Mouse (Mus musculus) inflammation-experienced regulatory T-cells, adult 6 months (primary cell): ENCODE results near the gene Shbg. TPM values are rescaled to one million over a fixed set of nuclear protein-coding genes. Genes with fewer than 3 reads are reported as not detected.
"Not testable (repeated sequence)": the region's sequence is repeated elsewhere in the genome, so short reads cannot be mapped to it uniquely, and the experiment has no call there.

Experiments
- ATAC-seq: one replicate; pipeline ENCODE4 v1.8.0; 2017
- polyA plus RNA-seq, 3 experiments: library from polyadenylated mRNA; unstranded; fragments of 100-300 nt; shearing (Covaris generic); gene quantifications; one replicate each; pipeline ENCODE4 v1.2.1; 2017

The Shbg gene
- polyA plus RNA-seq, 3 experiments from 2014 or later, result 0.40 TPM; not detected in 2

DNA sequence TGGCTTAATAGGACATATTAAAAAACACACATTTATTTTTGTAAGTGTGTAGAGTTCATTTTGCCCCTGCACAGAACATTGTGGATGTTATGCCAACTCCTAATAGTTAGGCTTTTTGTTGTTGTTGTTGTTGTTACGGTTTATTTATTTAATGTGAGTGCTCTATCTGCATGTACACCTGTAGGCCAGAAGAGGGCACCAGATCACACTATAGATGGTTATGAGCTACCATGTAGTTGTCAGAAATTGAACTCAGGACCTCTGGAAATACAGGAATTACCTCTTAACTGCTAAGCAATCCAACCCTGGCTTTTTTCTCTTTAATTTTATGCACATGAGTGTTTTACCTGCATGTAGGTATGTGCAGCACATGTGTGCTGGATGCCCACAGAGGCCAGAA, 12.1 kb upstream of the Shbg start:
- no peak for ATAC-seq

DNA sequence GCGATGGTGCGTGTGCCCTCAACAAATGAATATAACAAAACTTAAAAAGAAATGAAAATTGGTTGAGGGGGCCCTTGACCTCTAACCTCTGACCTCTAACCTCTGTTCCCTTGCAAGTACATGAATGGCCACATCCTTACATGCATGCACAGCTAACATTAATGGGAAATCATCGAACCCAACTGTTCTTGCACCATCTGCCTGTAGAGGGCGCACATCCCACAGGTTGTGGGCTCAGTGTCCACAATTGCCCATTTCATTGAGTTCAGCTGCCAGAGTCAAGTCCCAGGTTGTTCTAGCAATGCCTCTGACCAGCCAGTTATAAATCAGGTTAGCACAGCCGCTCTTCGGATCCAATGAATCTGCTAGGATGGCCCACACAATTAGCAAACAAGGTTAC, 10.6 kb upstream of the Shbg start:
- no peak for ATAC-seq

DNA sequence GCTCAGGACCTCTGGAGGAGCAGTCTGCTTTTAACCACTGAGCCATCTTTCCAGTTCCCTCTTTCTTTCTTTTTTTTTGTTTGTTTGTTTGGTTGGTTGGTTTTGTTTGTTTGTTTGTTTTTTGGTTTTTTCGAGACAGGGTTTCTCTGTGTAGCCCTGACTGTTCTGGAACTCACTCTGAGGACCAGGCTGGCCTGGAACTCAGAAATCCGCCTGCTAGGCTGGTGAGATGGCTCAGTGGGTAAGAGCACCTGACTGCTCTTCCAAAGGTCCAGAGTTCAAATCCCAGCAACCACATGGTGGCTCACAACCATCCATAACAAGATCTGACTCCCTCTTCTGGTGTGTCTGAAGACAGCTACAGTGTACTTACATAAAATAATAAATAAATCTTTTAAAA, 6.6 kb upstream of the Shbg start:
- not testable (repeated sequence) for ATAC-seq

DNA sequence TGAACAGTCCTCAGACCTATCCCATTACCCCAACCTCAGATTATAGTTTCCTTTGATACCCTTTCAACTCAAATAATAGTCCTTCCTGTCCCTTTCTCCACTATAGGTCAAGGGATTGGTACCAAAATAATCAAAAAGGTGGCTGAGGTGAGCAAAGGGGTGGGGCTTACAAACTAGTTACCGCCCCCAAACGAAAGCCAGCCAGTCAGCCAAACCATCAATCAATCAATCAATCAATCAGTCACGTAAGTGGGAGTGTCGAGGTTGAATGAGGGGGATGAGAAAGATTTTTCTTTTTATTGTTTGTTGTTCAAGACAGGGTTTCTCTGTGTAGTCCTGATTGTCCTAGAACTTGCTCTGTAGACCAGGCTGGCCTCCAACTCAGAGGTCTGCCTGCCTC, 5.3 kb upstream of the Shbg start:
- ATAC-seq, result no peak

DNA sequence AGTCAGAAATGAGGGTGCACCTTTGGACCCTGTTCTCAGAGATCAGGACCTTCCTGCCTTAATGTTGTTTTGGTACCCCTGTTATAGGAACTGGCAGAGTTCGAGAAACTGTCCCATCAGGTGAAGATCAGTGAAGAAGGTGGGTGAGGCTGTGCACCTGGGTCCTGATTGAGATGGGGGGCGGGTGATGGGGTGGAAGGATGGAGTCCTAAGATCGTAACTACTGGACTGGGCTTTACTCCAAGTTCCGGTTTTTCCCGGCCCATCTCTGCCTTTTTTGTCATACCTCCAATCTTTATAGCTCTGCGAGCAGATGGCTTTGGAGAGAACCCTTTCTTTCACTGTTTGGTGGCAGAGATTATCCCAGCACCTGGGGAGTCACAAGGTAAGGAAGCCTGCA, 4.7 kb upstream of the Shbg start:
- no peak for ATAC-seq

DNA sequence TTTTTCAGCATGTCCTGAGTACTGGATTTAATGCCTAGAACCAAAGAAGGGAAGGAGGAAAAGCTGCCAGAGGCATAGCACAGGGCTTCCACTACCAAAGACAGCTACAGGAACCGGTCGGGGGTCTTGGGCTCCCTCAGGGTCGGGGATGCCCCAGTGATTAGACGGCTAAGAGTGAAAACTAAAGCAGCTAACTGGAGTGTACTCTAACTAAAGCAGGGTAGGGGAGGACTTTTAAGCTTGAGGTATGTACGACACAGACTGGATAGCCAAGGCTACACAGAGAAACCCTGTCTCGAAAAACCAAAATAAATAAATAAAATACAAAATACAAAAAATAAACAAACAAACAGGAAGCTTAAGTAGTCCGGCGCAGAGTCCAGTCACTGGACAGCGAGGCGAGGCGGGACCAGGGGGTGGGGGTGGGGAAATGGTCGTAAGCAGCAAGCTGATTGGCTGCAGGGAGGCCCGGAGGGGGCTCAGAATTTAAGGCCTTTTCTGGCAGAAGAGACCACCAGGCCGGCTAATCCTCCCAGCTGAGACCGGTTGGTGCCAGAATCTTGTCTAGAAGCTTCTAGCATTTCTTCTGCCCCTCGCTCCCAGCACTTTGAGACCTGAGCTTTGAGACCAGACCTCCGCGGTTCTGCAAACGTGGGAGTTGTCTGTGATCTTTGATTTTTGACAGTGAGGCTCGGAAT, 4.0 kb upstream of the Shbg start, which contains the start of gene Sat2:
Gene Sat2, plus strand, starts transcription at position 454 of the 698 bp plus-strand sequence.
- ATAC-seq, result no peak

DNA sequence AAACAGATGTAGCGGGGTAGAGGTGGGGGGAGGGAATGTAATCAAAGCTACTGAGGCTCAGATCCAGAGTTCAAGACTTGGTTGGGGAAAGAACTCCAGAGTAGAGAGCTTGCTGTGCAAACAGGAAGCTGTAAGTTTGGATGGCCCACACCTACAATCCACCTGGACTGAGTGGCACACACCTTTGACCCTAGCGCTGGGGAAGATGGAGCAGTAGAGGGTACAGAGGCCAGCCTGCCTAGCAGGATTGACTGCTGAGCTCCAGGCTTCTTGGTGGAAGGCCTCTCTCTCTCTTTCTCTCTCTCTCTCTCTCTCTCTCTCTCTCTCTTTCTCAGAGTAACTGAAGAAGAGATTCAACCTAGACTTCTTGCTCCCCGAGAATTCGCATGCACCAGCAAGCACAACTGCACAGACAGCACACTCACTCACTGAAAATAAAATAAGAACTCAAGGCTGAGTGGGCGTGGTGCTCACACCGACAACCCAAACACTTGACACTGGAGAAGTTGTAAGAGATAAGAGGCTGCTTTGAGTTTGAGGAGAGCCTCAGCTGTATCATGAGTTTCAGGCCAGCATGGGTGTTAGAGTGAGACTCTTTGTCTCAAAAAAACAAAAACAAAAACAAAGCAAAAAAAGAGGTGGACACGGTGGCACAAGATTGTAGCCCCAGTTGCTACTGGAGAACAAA, 2.8 kb upstream of the Shbg start:
- ATAC-seq, result no peak

DNA sequence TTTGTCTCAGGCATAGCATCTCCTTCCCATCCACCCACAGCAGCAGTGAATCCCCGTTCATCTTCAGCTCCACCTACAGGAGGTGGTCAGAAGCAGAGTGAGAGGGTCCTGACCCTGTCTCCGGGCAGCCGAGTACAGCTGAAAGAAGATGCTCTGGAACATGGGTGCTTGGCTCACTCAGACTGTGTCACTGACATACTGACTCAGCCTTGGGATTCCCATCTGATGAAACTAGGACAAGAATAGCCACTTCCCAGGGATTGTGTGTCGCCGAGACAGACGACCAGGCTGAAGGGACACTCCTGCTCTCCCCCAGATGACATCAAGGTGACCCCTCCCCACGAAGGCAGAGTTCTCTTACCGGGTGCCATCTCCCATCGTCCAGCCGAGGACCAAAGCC, 924 bp downstream of the Shbg start:
- ATAC-seq, result no peak

DNA sequence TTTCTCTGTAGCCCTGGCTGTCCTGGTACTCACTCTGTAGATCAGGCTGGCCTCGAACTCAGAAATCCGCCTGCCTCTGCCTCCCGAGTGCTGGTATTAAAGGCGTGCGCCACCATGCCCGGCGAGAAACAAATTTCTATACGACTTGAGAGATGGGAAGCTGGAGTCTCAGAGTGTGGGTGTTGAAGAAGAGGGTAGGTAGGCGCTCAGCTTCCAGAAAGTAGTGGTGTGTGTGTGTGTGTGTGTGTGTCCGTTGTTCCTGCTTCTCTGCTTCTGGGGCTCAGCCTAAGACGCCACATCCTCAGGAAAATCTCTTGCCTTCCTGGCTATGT, 3.5 kb downstream of the Shbg start:
- not testable (repeated sequence) for ATAC-seq

DNA sequence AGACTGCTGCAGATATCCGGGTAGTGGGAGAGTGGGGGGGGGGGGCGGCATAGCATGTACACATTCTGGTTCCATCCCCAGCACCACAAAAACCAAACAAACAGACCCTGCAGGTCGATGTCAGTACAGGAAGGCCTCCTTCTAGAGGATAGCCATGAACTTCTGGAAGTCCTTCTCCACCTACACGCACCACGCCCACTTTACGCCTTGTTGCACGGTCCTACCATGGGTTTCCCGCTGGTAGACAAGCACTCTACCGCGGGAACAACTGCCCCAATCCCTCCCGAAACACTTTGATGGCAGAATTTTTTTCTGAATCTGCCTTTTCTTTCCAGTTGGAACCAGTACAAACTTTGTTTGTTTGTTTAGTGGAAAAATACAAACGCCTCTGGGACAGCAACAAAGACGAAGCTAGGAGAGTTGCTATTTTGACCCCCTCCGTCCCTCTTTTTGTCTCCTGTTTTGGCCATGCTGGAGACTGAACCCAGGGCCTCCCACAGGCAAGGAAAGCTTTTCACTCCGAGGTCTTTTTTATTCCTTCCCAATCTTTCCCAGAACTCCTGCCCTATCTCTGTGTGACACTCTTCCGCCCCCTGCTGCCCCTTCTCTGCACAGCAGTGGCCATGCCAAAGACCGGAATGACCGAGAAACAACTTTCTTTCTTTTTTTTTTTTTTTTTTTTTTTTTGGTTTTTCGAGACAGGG, 4.0 kb downstream of the Shbg start:
- no peak for ATAC-seq

DNA sequence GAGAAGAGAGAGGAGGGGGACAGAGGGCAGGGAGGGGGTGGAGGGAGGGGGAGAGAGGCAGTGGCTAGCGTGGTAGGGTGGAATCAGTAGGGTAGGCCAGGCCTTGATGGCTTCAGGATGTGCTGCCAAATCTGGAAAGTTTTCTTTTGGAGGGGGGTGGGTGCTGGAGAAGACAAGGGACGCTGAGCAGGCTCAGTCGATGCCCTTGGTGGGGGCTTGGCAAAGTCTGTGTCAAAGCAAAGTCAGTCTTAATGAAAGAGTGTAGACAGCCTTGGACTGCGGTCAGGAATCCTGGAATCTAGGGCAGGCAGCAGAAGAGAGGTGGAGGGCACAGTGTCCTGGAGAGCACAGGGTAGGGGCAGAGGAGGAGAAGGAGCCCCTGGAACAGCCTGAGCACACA, 6.8 kb downstream of the Shbg start:
- ATAC-seq, result no peak

DNA sequence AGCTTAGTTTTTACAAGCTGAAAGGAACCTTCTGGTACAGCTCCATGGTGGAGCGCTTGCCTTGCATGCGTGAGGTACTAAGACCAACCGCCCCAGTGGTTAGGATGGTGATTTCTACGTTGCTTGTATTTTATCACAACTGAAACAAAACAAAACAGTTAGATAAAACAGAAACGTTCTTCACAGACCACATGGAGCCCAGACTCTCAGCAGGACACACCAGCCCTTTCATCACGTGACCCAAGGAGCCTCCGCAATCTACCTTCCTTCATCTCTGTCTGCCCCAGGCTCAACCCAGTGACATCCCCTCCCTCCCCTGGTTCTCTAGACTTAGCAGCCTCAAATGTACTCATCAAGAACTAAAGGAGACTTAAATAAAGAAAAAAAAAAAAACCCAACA, 8.3 kb downstream of the Shbg start:
- no peak for ATAC-seq

DNA sequence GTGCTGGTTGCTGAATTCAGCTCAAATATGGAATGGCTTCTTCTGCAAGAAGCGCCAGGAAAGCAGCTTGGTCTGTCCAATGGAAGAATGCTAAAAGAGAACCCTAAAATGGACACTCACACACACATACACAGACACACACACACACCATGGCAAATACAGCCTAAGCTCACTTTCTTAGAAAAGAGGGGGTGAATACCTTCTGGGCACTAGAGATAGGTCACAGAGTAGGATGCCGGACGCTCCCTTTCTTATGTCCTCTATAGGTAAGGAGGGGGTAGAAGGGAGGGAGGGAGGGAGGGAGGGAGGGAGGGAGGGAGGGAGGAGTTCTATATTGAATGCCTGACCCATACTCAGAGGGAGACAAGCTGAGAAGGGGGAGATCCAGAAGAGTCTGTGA, 9.2 kb downstream of the Shbg start:
- no peak for ATAC-seq

DNA sequence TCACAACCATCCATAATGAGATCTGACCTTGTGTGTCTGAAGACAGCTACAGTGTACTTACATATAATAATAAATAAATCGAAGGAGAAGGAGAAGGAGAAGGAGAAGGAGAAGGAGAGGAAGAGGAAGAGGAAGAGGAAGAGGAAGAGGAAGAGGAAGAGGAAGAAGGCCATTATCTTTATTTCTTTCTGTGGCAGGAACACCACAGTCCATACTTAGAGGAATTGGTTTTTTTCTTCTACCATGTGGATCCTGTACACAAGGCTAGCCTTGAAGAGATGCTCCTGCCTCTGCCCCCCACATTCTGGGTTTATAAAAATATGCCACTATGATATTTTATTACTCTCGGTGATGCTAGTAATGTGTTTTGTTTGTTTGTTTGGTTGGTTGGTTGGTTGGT, 10.9 kb downstream of the Shbg start:
- no peak for ATAC-seq

DNA sequence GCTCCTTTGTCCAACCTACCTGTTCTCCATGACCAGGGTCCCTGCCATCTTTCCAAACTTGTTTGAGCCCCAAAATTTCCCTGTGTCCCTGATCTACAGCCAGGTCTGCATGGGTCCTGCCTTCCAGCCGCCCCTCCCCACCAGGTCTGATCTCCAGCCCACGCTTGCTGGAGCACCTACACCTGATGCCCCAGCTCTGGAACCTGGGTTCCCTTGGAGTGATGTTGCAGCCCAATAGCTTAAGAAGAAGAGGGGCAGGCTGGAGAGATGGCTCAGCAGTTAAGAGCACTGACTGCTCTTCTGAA, 11.3 kb downstream of the Shbg start:
- ATAC-seq, result no peak

DNA sequence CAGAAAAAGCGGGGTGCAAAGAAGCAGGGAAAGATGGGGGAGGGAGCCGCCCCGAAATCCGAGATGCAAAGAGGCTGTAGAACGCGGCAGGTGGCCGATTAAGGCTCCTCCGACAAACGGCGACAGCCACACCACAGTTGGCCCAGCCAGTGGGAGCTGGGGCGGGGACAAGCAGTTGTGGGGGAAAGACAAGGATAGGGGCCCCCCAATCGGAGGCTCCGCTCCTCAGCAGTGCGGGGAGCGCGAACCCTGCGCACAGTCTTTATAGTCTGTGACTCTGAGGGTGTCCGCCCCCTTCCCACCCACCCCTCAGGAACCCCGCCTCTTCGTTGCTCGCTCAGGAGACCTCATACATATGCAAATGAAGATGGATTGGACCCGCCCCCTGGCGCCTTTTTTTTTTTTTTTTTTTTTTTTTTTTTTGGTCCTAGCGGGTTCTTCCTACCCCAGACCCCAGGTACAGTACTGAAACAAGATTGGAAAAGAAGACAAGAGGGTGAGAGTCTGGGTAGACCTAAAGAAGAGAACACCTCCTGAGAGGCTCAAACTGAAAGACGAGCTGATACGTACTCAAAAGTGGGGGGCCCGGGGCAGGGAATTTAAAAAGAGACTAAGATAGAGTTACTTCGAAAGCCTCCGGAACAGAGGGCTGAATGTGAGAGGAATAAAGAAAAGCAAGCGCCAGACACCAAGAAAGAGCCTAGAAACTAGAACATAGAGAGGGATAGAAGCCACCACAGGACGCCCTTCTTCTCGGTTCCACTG, 11.8 kb downstream of the Shbg start, which contains the start of gene Atp1b2:
Gene Atp1b2, minus strand, starts transcription at position 217 of the 765 bp plus-strand sequence.
- peak; percentile 54 for ATAC-seq

DNA sequence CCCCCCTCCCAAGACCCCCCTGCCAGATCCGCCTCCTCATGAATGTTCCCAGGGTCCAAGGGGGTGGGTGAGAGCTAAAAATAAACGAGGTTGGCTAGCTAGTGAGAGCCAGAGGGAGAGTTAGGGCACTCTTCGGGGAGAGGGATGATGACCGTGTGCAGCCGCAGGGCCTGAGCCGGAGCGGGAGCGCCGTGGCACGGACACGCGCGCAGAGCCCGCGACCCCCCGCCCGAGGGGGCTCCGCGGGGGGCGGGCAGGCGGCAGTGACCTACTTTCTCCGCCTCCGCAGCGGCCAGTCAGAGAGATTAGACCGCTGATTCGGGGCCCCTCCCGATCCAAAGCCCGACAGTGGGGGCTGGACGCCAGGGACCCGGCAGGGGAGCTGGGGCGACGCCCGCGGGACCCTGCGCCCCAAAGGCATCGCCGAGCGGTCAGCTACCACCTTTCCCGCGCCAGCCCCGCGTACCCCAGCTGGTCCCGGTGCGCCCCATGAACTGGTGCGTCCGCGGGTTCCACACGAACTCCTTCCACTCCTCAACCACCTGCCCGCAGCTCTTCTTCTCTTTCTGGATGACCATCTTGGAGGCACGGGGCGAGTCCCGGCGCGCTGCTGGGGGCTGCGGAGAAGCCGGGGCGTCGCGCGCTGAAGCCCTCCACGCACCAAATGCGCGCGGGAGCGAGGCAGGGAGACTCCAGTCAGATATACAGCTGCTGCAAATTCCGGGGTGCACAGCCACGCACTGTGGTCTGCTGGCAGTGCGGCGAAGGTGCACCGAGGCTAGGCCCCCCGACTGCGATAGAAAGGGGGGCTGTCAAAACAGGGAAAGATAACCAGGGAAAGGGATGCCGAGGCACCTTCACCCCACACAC, 12.7 kb downstream of the Shbg start:
- ATAC-seq, result peak; percentile 28

DNA sequence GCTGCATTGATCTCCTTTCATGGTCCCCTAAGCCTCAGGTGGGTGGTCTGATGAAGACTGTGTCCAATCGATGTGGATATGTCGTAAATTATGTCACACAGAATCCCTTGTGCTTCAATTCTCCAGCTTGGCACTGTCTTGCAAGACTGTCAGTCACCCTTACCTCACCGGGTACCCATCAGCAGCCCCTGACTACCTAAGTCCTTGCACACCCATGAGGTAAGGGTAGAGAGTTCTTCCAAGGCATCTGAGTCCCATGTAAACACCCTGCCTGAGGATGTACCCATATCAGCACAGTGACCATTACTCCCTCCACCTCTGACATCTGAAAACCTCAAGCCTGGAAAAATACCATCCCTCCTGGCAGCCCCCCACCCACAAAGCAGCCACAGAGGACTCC, 13.4 kb downstream of the Shbg start:
- no peak for ATAC-seq

DNA sequence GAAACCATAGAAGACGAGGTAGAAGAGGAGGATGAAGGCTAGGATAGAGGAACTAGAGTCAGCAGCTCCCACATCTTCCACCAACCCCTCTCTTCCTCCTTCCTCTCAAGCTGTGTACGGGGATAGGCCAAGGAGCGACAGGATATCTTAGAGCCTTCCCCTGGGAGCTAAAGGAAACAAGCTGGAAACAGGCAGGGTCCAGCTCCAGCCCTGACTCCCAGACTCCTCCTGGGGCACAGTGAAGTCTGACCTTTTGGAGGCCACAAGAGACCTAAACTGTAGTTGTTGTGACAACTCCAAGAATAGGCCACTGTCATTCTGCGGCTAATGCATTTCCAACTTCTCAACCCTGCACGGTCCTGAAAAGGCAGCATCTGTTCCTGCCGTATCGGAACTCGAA, 14.2 kb downstream of the Shbg start:
- no peak for ATAC-seq

DNA sequence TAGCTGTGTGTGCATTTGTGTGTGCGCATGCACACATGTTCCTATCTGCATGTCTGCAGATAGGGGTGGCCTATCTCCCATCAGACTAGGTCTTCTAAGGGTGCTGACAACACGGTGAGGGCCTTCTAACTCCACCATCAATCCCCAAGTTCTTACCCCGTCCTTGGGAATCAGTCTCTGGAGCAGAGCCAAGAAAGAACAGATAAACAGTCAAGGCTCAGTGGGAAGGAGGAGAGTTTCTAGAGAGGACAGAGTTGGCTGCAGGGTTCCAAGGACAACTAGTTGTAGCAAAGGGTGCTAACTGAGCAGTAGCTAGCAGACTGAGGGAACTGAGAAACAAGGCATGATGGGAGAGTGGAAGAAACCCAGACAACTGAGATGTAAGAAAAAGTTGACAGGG, 15.9 kb downstream of the Shbg start:
- ATAC-seq, result no peak

DNA sequence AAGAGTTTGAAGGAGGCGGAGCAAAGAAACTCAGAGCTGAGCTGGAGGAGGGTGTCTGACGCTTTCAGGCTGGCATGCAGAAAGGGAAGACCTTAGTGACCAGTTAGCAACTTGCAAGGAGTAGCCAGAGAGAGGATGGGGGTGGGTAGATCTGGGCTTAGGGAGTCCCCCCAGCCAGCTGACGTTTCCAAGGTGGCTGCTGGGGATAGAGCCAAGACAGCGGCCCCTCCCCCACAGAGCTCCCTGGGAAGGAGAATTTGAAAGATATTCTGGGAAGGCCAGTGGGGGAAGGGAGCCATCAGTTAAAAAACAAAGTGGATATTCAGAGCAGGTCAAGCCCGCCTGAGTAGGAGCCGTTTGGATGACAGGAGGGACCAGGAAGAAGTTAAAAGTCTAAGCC, 17.6 kb downstream of the Shbg start:
- no peak for ATAC-seq

DNA sequence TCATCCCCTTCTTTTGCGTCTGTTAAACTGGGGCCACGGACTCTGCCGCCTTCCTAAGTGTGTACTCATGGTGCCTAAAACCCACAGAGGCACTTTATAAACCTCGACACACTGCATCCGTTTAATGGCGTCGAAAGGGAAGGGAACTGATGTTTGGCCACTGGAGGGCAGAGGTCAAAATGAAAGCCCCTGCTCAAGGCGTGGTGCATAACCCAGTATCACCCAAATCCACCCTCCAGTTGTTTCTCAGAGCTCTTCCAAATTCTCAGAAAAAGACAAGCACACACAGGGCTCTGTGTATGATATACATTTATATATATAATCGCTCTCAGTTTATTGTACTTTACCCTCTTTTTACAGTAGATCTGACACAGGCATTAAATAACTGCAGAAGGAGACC, 18.3 kb downstream of the Shbg start:
- ATAC-seq, result no peak
